Mouse (Mus musculus) mouse embryonic stem cell (cell line): Measurements from ENCODE around the gene Gpa33.

Experiments
- in situ Hi-C, 2 experiments: fragments of 300-500 bp; cut with MboI; formaldehyde crosslinking; loops; 1 replicate in 1 of 2; 3 replicates in 1 of 2; pipeline ENCODE4 v1.14.3; 2019 to 2020; ENCODE audit warnings: low sequenced_read_pairs in 2 of 2, low pct_unique_long_range_greater_than_20kb in 1 of 2, mixed read lengths in 1 of 2; ENCODE audit not compliant: unreplicated experiment in 1 of 2

Gpa33 gene

GRCm38 (mm10) chr1:166126795-166127194 is 3.2 kb upstream of the Gpa33 start:
- in situ Hi-C loops, result loop anchor here in 1 of 2 experiments (25.0 kb wide), 2 partner anchors 514 to 1161 kb away; partner anchors contain the start of gene Uck2

GRCm38 (mm10) chr1:166127719-166128118 is 2.3 kb upstream of the Gpa33 start, which contains the start of gene Dusp27:
Dusp27 (minus strand) TSS chr1:166127922.
- in situ Hi-C loops, result loop anchor here in 1 of 2 experiments (25.0 kb wide), 2 partner anchors 515 to 1160 kb away; partner anchors contain the start of gene Uck2

- in situ Hi-C loops, result loop anchor here in 1 of 2 experiments (25.0 kb wide), 2 partner anchors 516 to 1159 kb away; partner anchors contain the start of gene Uck2
These were observed 1.5 kb upstream of the Gpa33 start for GRCm38 (mm10) chr1:166128551-166128950.

GRCm38 (mm10) chr1:166132367-166132766 is 2.3 kb downstream of the Gpa33 start:
- in situ Hi-C loops, result loop anchor here in 1 of 2 experiments (25.0 kb wide), 2 partner anchors 520 to 1155 kb away; partner anchors contain the start of gene Uck2

GRCm38 (mm10) chr1:166135091-166135740 is 5.2 kb downstream of the Gpa33 start:
- in situ Hi-C loops, result loop anchor here in 1 of 2 experiments (25.0 kb wide), 2 partner anchors 523 to 1152 kb away; partner anchors contain the start of gene Uck2

GRCm38 (mm10) chr1:166137244-166137938 is 7.4 kb downstream of the Gpa33 start:
- in situ Hi-C loops, result loop anchor here in 1 of 2 experiments (25.0 kb wide), 2 partner anchors 525 to 1150 kb away; partner anchors contain the start of gene Uck2

- in situ Hi-C loops, result loop anchor here in 1 of 2 experiments (25.0 kb wide), 2 partner anchors 526 to 1149 kb away; partner anchors contain the start of gene Uck2
These were observed 8.1 kb downstream of the Gpa33 start for GRCm38 (mm10) chr1:166138136-166138535.

GRCm38 (mm10) chr1:166139113-166139512 is 9.1 kb downstream of the Gpa33 start:
- in situ Hi-C loops, result loop anchor here in 1 of 2 experiments (25.0 kb wide), 2 partner anchors 527 to 1148 kb away; partner anchors contain the start of gene Uck2

GRCm38 (mm10) chr1:166139620-166140184 is 9.7 kb downstream of the Gpa33 start:
- in situ Hi-C loops, result loop anchor here in 1 of 2 experiments (25.0 kb wide), 2 partner anchors 527 to 1148 kb away; partner anchors contain the start of gene Uck2

- in situ Hi-C loops, result loop anchor here in 1 of 2 experiments (25.0 kb wide), 2 partner anchors 530 to 1145 kb away; partner anchors contain the start of gene Uck2
These were observed 11.8 kb downstream of the Gpa33 start for GRCm38 (mm10) chr1:166141868-166142267.

- in situ Hi-C loops, result loop anchor here in 1 of 2 experiments (25.0 kb wide), 2 partner anchors 530 to 1145 kb away; partner anchors contain the start of gene Uck2
These were observed 12.3 kb downstream of the Gpa33 start for GRCm38 (mm10) chr1:166142369-166142768.

- in situ Hi-C loops, result loop anchor here in 1 of 2 experiments (25.0 kb wide), 2 partner anchors 534 to 1141 kb away; partner anchors contain the start of gene Uck2
These were observed 16.6 kb downstream of the Gpa33 start for GRCm38 (mm10) chr1:166146626-166147025.

- in situ Hi-C loops, result loop anchor here in 1 of 2 experiments (25.0 kb wide), 2 partner anchors 535 to 1140 kb away; partner anchors contain the start of gene Uck2
These were observed 17.6 kb downstream of the Gpa33 start for GRCm38 (mm10) chr1:166147657-166148056.

- in situ Hi-C loops, result loop anchor here in 1 of 2 experiments (25.0 kb wide), 2 partner anchors 537 to 1138 kb away; partner anchors contain the start of gene Uck2
These were observed 19.4 kb downstream of the Gpa33 start for GRCm38 (mm10) chr1:166149441-166149840.

GRCm38 (mm10) chr1:166150035-166150434 is 20.0 kb downstream of the Gpa33 start:
- in situ Hi-C loops, result loop anchor here (5.0 kb wide), 2 partner anchors 33 to 48 kb away; no protein-coding TSS in a partner anchor

GRCm38 (mm10) chr1:166151341-166151740 is 21.3 kb downstream of the Gpa33 start:
- in situ Hi-C loops, result loop anchor here (5.0 kb wide), 2 partner anchors 34 to 49 kb away; no protein-coding TSS in a partner anchor

GRCm38 (mm10) chr1:166152034-166152433 is 22.0 kb downstream of the Gpa33 start:
- in situ Hi-C loops, result loop anchor here (5.0 kb wide), 2 partner anchors 35 to 50 kb away; no protein-coding TSS in a partner anchor
